Mouse (Mus musculus): ENCODE measurements around the gene Cir1. TPM values are rescaled to one million over a fixed set of nuclear protein-coding genes. Genes with fewer than 3 reads are reported as not detected.
A peak's percentile ranks its signal among the peaks of the same experiment; 100 is the strongest.

Gene Cir1
- polyA plus RNA-seq, 1 experiment from 2014 or later = 11.7 TPM

DNA sequence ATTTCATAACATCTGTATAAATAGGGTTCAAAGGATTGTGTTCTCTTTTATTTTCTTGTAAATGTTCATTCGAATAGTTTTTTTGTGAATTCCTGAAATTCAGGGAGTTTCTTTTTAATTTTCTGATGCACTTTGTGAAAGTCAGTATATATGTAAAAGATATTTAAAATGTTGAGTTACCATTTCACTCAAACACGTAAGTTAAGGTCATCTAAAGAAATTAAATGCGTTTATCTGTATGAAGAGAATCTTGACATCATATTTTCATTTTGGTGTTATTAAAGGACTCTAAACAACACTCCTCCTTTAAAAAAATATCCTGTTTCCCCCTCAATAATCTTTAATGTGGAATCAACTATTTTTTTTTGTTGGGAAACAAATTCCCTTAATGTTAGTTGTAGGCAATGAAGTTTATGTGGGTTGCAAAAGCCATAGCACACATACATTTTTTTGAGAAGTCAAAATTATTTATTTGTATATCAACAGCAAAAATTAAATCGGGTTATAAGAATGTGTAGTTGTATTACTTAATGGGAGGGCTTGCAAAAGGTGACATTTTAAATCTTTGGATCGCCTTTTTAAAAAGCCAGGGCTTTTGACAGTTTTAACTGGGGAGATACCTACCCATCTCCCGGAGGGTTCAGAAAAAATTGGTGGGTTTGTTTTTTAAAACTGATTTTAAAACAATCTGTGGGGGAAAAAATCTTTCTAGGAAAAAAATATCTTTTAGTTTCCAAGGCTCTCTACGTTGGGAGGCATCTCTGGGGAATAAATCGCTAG lies 37.0 kb downstream of the Cir1 start:
- Histone ChIP-seq H3K27ac (peak overlapping the region; percentile 93), H3K4me1 (replicated peaks) (peaks cover 76% of the 10 kb centered on the region), H3K36me3 (peaks cover 16% of the 10 kb centered on the region), H3K27me3 (ENCODE audit: insufficient read depth, poor library complexity, severe bottlenecking) (peaks cover 87% of the 10 kb centered on the region), H3K9me3 (no peaks in the 10 kb centered on the region), H3K4me3 (peak overlapping the region; percentile 70)
- 10% methylated on average over 8 of the region's 8 CpGs for WGBS
- DNase-seq (ENCODE audit: low spot score) = no peak

- peaks cover 16% of the 10 kb centered on the region for H3K36me3 ChIP-seq
- peaks cover 76% of the 10 kb centered on the region for H3K4me1 ChIP-seq (replicated peaks)
- peak overlapping the region; percentile 70 for H3K4me3 ChIP-seq
- no peaks in the 10 kb centered on the region for H3K9me3 ChIP-seq
- peaks cover 87% of the 10 kb centered on the region for H3K27me3 ChIP-seq (ENCODE audit: insufficient read depth, poor library complexity, severe bottlenecking)
- no peak for DNase-seq (ENCODE audit: low spot score)
- H3K27ac ChIP-seq = peak overlapping the region; percentile 93
- under 1% methylated on average over 88 of the region's 88 CpGs for WGBS
Measured at GRCm38 (mm10) chr2:73274119-73274920, 38.2 kb downstream of the Cir1 start.

GRCm38 (mm10) chr2:73273249-73274118 lies 39.0 kb downstream of the Cir1 start:
- peaks cover 16% of the 10 kb centered on the region for H3K36me3 ChIP-seq
- peaks cover 74% of the 10 kb centered on the region for H3K4me1 ChIP-seq (replicated peaks)
- DNase-seq (ENCODE audit: low spot score) = peak; percentile 74
- WGBS = under 1% methylated on average over 110 of the region's 110 CpGs
- H3K27me3 ChIP-seq (ENCODE audit: insufficient read depth, poor library complexity, severe bottlenecking) = peaks cover 87% of the 10 kb centered on the region
- H3K27ac ChIP-seq = peak overlapping the region; percentile 93
- peak overlapping the region; percentile 70 for H3K4me3 ChIP-seq
- no peaks in the 10 kb centered on the region for H3K9me3 ChIP-seq

GRCm38 (mm10) chr2:73272351-73273248 lies 39.9 kb downstream of the Cir1 start:
- Histone ChIP-seq H3K9me3 (no peaks in the 10 kb centered on the region), H3K27ac (peak overlapping the region; percentile 93), H3K36me3 (peaks cover 16% of the 10 kb centered on the region), H3K4me1 (replicated peaks) (peaks cover 74% of the 10 kb centered on the region), H3K4me3 (peak overlapping the region; percentile 70), H3K27me3 (ENCODE audit: insufficient read depth, poor library complexity, severe bottlenecking) (peaks cover 91% of the 10 kb centered on the region)
- DNase-seq (ENCODE audit: low spot score) = peak; percentile 62
- under 1% methylated on average over 55 of the region's 55 CpGs for WGBS

- peaks cover 93% of the 10 kb centered on the region for H3K27me3 ChIP-seq (ENCODE audit: insufficient read depth, poor library complexity, severe bottlenecking)
- H3K36me3 ChIP-seq = peaks cover 16% of the 10 kb centered on the region
- DNase-seq (ENCODE audit: low spot score) = peak; percentile 90
- peak within 1 kb of the TSS; percentile 93 for H3K27ac ChIP-seq
- H3K4me1 ChIP-seq (replicated peaks) = peaks cover 66% of the 10 kb centered on the region
- under 1% methylated on average over 48 of the region's 48 CpGs for WGBS
- H3K4me3 ChIP-seq = peak within 1 kb of the TSS; percentile 70
- no peaks in the 10 kb centered on the region for H3K9me3 ChIP-seq
Measured at GRCm38 (mm10) chr2:73271459-73272161, 40.9 kb downstream of the Cir1 start, which contains the start of gene Sp9. TSS of gene Sp9 (plus strand) at chr2:73271925.

DNA sequence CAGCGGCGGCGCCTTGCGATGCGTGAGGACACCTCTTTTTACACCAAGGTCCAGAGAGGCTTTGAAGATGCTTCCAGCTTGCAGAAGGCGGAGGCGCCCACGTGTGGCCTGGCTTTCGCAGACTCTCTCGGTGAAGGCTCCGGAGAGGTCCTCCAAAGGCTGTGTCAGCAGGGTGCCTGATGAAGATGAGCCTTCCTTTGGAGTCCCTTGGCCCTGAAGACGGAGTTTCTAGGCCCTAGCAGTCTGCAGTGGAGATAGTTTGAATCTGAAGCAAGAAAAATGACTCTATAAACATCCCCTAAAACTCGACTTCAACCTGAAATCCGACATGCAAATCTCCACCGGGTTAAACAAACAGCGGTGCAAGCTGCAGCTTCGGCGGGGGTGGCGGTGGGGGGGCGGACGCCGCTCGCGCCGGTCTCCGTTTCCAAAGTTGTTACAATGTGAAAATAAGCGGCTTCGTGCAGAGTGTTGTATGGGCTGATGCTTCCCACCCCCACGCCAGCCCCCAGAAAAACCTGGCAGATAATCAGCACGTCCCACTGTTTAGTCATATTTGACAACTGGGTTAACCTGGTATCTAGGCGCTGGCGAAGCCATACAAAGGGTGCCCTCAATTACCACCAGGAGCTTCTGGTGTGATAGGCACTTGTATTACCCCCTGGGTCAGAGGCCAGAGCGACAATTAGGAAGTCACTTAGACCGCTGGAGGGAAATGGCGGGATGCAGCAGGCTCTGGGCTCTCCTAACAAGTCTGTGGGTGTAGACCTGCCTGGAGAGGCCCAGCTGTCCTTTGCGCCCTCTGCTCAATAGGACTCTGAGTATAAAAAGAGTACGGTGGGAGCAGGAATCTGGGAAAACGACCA lies 41.7 kb downstream of the Cir1 start:
- no peaks in the 10 kb centered on the region for H3K9me3 ChIP-seq
- H3K27ac ChIP-seq = peak overlapping the region; percentile 93
- peaks cover 94% of the 10 kb centered on the region for H3K27me3 ChIP-seq (ENCODE audit: insufficient read depth, poor library complexity, severe bottlenecking)
- peak overlapping the region; percentile 70 for H3K4me3 ChIP-seq
- WGBS = under 1% methylated on average over 38 of the region's 38 CpGs
- H3K36me3 ChIP-seq = peaks cover 16% of the 10 kb centered on the region
- peak; percentile 69 for DNase-seq (ENCODE audit: low spot score)
- H3K4me1 ChIP-seq (replicated peaks) = peaks cover 73% of the 10 kb centered on the region

GRCm38 (mm10) chr2:73270071-73270592 lies 42.4 kb downstream of the Cir1 start:
- Histone ChIP-seq H3K4me3 (peak overlapping the region; percentile 70), H3K27ac (peak overlapping the region; percentile 93), H3K9me3 (no peaks in the 10 kb centered on the region), H3K27me3 (ENCODE audit: insufficient read depth, poor library complexity, severe bottlenecking) (peaks cover 99% of the 10 kb centered on the region), H3K4me1 (replicated peaks) (peaks cover 79% of the 10 kb centered on the region), H3K36me3 (peaks cover 16% of the 10 kb centered on the region)
- DNase-seq (ENCODE audit: low spot score) = no peak
- under 1% methylated on average over 14 of the region's 14 CpGs for WGBS

DNA sequence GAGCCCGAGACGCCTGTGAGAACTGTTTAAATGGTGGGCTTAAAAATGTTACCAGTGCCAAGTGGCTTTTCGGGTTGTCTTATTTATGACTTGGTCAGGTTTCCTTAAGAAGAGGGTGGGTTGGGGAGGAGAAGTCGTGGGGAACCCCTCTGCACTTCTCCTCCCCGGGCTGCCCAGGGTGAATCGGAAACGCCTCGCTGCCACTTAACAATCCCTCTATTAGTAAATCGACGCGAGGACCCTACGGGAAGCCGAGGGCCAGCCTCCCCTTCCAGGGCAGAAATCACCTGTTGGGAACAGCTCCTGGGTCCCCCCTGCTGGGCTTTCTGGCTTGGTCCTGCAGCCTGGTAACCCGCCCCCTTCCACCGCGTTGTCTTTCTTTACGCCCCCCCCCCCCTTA lies 42.8 kb downstream of the Cir1 start:
- peak overlapping the region; percentile 70 for H3K4me3 ChIP-seq
- no peak overlapping the region for H3K27ac ChIP-seq
- 0% methylated on average over 16 of the region's 17 CpGs for WGBS
- peaks cover 99% of the 10 kb centered on the region for H3K27me3 ChIP-seq (ENCODE audit: insufficient read depth, poor library complexity, severe bottlenecking)
- no peaks in the 10 kb centered on the region for H3K9me3 ChIP-seq
- H3K4me1 ChIP-seq (replicated peaks) = peaks cover 82% of the 10 kb centered on the region
- DNase-seq (ENCODE audit: low spot score) = peak; percentile 51
- peaks cover 15% of the 10 kb centered on the region for H3K36me3 ChIP-seq

- Histone ChIP-seq H3K9me3 (no peaks in the 10 kb centered on the region), H3K27ac (no peak overlapping the region)
- DNase-seq (ENCODE audit: low spot score) = no peak
Measured at GRCm38 (mm10) chr2:73268836-73269395, 43.6 kb downstream of the Cir1 start.

GRCm38 (mm10) chr2:73268281-73268680 lies 44.2 kb downstream of the Cir1 start:
- H3K9me3 ChIP-seq = no peaks in the 10 kb centered on the region
- WGBS = 1% methylated on average over 12 of the region's 12 CpGs
- peak overlapping the region; percentile 22 for H3K4me3 ChIP-seq
- H3K27ac ChIP-seq = no peak overlapping the region
- peak; percentile 46 for DNase-seq (ENCODE audit: low spot score)
- H3K4me1 ChIP-seq (replicated peaks) = peaks cover 82% of the 10 kb centered on the region
- H3K36me3 ChIP-seq = peaks cover 1% of the 10 kb centered on the region; the same call in 1 of the 2 replicates
- H3K27me3 ChIP-seq (ENCODE audit: insufficient read depth, poor library complexity, severe bottlenecking) = peaks cover 99% of the 10 kb centered on the region

More at GRCm38 (mm10) chr2:73268836-73269395, 43.6 kb downstream of the Cir1 start:
- H3K4me1 ChIP-seq (replicated peaks) = peaks cover 82% of the 10 kb centered on the region
- WGBS = 4% methylated on average over 8 of the region's 8 CpGs
- peaks cover 8% of the 10 kb centered on the region for H3K36me3 ChIP-seq
- peak overlapping the region; percentile 70 for H3K4me3 ChIP-seq
- peaks cover 99% of the 10 kb centered on the region for H3K27me3 ChIP-seq (ENCODE audit: insufficient read depth, poor library complexity, severe bottlenecking)
